Mouse (Mus musculus) thymus, postnatal 36 days (tissue): ENCODE results near the gene Adamts12.

Source experiments
- DNase-seq, 2 experiments: peaks; one replicate each; pipeline ENCODE4 v3.0.0; 2022; ENCODE audit warnings: mixed read lengths in 2 of 2

Adamts12 gene

GRCm38 (mm10) chr15:11064558-11065411 is at the start of gene Adamts12:
Adamts12 (plus strand) TSS chr15:11064790.
- DNase-seq: no peak

GRCm38 (mm10) chr15:11014931-11015330 is 49.7 kb upstream of the Adamts12 start:
- DNase-seq: no peak

GRCm38 (mm10) chr15:11026801-11027561 is 37.6 kb upstream of the Adamts12 start:
- no peak for DNase-seq

GRCm38 (mm10) chr15:11030188-11030587 is 34.4 kb upstream of the Adamts12 start:
- DNase-seq: no peak

GRCm38 (mm10) chr15:11035947-11036474 is 28.6 kb upstream of the Adamts12 start:
- DNase-seq: no peak

- DNase-seq: no peak
These were observed 27.8 kb upstream of the Adamts12 start for GRCm38 (mm10) chr15:11036535-11037375.

GRCm38 (mm10) chr15:11037376-11037695 is 27.3 kb upstream of the Adamts12 start:
- no peak for DNase-seq

GRCm38 (mm10) chr15:11037711-11038110 is 26.9 kb upstream of the Adamts12 start, which contains the start of gene Rxfp3:
Rxfp3 (minus strand) TSS chr15:11037991.
- DNase-seq: no peak

GRCm38 (mm10) chr15:11038476-11038875 is 26.1 kb upstream of the Adamts12 start:
- DNase-seq: no peak

- no peak for DNase-seq
These were observed 24.5 kb upstream of the Adamts12 start for GRCm38 (mm10) chr15:11040067-11040466.

GRCm38 (mm10) chr15:11041229-11041628 is 23.4 kb upstream of the Adamts12 start:
- DNase-seq: no peak

GRCm38 (mm10) chr15:11042828-11043227 is 21.8 kb upstream of the Adamts12 start:
- DNase-seq: no peak

- no peak for DNase-seq
These were observed 10.7 kb upstream of the Adamts12 start for GRCm38 (mm10) chr15:11053678-11054439.

- DNase-seq: no peak
These were observed 10.0 kb upstream of the Adamts12 start for GRCm38 (mm10) chr15:11054440-11055080.

GRCm38 (mm10) chr15:11062903-11063302 is 1.7 kb upstream of the Adamts12 start:
- no peak for DNase-seq

GRCm38 (mm10) chr15:11064160-11064557 is 431 bp upstream of the Adamts12 start:
- no peak for DNase-seq

- no peak for DNase-seq
These were observed 1.1 kb downstream of the Adamts12 start for GRCm38 (mm10) chr15:11065528-11066171.

- DNase-seq: no peak
These were observed 1.7 kb downstream of the Adamts12 start for GRCm38 (mm10) chr15:11066299-11066698.

GRCm38 (mm10) chr15:11067891-11068290 is 3.3 kb downstream of the Adamts12 start:
- no peak for DNase-seq

GRCm38 (mm10) chr15:11075726-11076361 is 11.3 kb downstream of the Adamts12 start:
- DNase-seq: no peak
